Mouse (Mus musculus) neural tube, embryonic 14.5 days (tissue): ENCODE measurements at regions not wholly inside any gene's neighbourhood (a gene's known extent, or its start where the extent isn't known, plus 50 kb on each side); places are given as distances from the start of the nearest gene placed in this dataset.
A peak's percentile ranks its signal among the peaks of the same experiment; 100 is the strongest.

Experiments used
- ATAC-seq: fragments of 200-750 bp; cut with Nextera tagmentation; 2 replicates; pipeline ENCODE4 v1.8.0; 2017; ENCODE audit warnings: low read depth, mild to moderate bottlenecking, moderate TSS enrichment, moderate library complexity
- H3K27ac ChIP-seq: fragments of 300-500 bp; sonication (generic); 2 replicates; pipeline ENCODE4 v1.5.1; 2014; ENCODE audit warnings: low read depth, mild to moderate bottlenecking, control low read depth, low read length, moderate library complexity, mixed read lengths
- H3K27me3 ChIP-seq: fragments of 300-500 bp; sonication (generic); 2 replicates; pipeline ENCODE4 v1.6.1; 2014; ENCODE audit warnings: low read length; ENCODE audit not compliant: control insufficient read depth, insufficient read depth
- H3K36me3 ChIP-seq: fragments of 300-500 bp; sonication (generic); 2 replicates; pipeline ENCODE4 v1.6.1; 2014; ENCODE audit warnings: low read length, mixed read lengths; ENCODE audit not compliant: control insufficient read depth, insufficient read depth
- H3K4me1 ChIP-seq: fragments of 300-500 bp; sonication (generic); 2 replicates; pipeline ENCODE4 v1.6.1; 2014; ENCODE audit warnings: low read length; ENCODE audit not compliant: control insufficient read depth, insufficient read depth
- H3K4me2 ChIP-seq: fragments of 300-500 bp; sonication (generic); 2 replicates; pipeline ENCODE4 v1.6.1; 2014; ENCODE audit warnings: mild to moderate bottlenecking, low read depth, low read length, control low read depth
- H3K4me3 ChIP-seq: fragments of 300-500 bp; sonication (generic); 2 replicates; pipeline ENCODE4 v1.5.1; 2014; ENCODE audit warnings: low read depth, low read length, control low read depth, mixed read lengths
- H3K9ac ChIP-seq: fragments of 300-500 bp; sonication (generic); replicated peaks from 2 replicates; pipeline ENCODE4 v1.6.1; 2014; ENCODE audit warnings: low read depth, mild to moderate bottlenecking, control low read depth, low read length, mixed read lengths
- H3K9me3 ChIP-seq: fragments of 300-500 bp; sonication (generic); 2 replicates; pipeline ENCODE4 v1.6.1; 2016; ENCODE audit warnings: low read length; ENCODE audit not compliant: control insufficient read depth
- WGBS: fragments of 180-500 bp; shearing (Covaris S2); extraction: QIAGEN DNeasy Blood & Tissue Kit; methylation state at CpG from one replicate; pipeline ENCODE4 v1.1.7; 2014; 5-methylcytosine and 5-hydroxymethylcytosine counted together

DNA sequence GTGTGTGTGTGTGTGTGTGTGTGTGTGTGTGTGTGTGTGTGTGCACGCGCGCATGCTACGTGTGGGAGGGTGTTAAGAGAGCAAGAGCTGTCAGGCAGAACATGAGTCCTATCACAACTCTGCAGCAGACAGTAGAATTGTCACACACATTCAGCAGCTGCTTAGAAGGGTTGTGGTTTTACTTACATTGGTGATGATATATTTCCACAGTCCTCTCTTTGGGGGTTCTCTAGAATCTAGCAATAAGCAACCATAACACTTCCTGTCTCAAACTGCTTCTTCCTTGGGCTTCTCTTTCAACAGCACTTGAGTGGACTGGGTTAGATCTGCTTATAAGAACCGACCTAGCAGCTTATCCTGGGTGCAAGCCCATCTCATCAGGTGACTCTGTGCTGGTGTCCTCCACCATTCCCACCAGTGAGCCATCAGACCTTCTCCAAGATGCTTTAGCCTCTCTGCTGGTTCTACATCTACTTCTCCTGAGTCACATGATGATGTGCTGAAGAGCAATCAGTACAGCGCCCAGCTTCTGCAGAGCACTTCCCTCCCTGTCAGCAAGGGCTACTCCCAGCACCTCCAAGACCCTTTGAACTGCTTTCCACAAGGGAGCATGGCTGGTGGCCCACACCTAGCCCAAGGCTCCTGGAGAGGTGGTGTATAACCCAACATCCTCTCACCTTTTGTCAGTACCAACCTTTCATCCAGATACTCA is 222.6 kb downstream of the Wdr11 start:
- H3K27me3 ChIP-seq, result no peaks in the 10 kb centered on the region
- H3K4me3 ChIP-seq, result no peak overlapping the region
- H3K27ac ChIP-seq, result no peak overlapping the region
- ATAC-seq, result no peak
- WGBS, result 82% methylated on average over 6 of the region's 6 CpGs
- H3K9me3 ChIP-seq, result no peaks in the 10 kb centered on the region
- H3K9ac ChIP-seq, result no peak overlapping the region
- H3K36me3 ChIP-seq, result no peaks in the 10 kb centered on the region
- no peak overlapping the region for H3K4me2 ChIP-seq
- no peaks in the 10 kb centered on the region for H3K4me1 ChIP-seq

DNA sequence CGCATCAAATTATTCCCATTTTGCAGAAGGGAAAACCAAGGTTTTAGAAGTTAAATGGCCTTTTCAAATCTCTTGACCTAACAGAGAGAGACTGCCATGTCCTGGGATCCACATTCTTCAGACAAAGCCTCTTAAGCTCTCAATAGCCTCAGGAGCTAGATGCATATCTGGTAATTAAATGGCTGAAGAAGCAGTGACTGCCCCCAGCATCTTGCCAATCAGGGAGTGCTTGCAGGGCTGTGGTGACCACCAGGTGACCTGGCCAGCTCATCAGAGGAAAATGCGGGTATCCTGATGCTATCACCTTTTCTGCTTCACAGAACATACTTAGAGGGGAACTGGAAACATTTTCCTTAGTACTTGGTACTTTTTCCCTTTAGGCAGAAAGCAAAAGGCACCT is 227.2 kb downstream of the Wdr11 start:
- H3K4me2 ChIP-seq, result no peak overlapping the region
- H3K27me3 ChIP-seq, result no peaks in the 10 kb centered on the region
- no peak overlapping the region for H3K4me3 ChIP-seq
- no peaks in the 10 kb centered on the region for H3K9me3 ChIP-seq
- H3K36me3 ChIP-seq, result no peaks in the 10 kb centered on the region
- ATAC-seq, result no peak
- no peaks in the 10 kb centered on the region for H3K4me1 ChIP-seq
- no peak overlapping the region for H3K9ac ChIP-seq
- no peak overlapping the region for H3K27ac ChIP-seq
- WGBS, result 90% methylated on average over 2 of the region's 2 CpGs

GRCm38 (mm10) chr7:129819651-129820050 is 228.0 kb downstream of the Wdr11 start:
- WGBS, result 77% methylated on average over 5 of the region's 5 CpGs
- no peak for ATAC-seq
- Histone ChIP-seq H3K4me1 (no peaks in the 10 kb centered on the region), H3K9me3 (no peaks in the 10 kb centered on the region), H3K4me3 (no peak overlapping the region), H3K36me3 (no peaks in the 10 kb centered on the region), H3K27me3 (no peaks in the 10 kb centered on the region), H3K9ac (no peak overlapping the region), H3K4me2 (no peak overlapping the region), H3K27ac (no peak overlapping the region)

DNA sequence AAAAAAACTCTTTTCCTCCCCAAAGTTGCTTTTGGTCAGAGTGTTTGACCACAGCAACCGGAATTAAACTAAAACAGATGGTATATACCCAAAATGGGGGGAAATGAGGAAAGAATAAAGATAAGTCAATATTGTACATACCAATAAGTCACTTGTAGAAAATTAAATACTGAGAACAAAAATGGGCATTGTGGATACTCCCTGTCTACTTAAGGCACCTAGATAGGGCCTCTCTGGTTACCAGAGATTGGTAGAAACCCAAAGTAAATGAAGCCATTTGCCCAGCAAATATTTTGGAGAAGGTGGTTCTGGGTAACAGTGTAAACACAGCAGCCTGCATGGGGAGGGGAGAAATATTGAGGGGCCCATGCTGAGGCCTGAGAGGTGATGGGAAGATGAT is 237.3 kb downstream of the Wdr11 start:
- no peaks in the 10 kb centered on the region for H3K27me3 ChIP-seq
- ATAC-seq, result no peak
- H3K36me3 ChIP-seq, result no peaks in the 10 kb centered on the region
- no peak overlapping the region for H3K9ac ChIP-seq
- 0 out of 2 replicates have a peak, but pooled peaks cover 2% of the 10 kb centered on the region for H3K4me1 ChIP-seq
- WGBS, result 91% methylated on average over 1 of the region's 1 CpGs
- H3K27ac ChIP-seq, result no peak overlapping the region
- H3K4me3 ChIP-seq, result no peak overlapping the region
- H3K9me3 ChIP-seq, result no peaks in the 10 kb centered on the region
- H3K4me2 ChIP-seq, result no peak overlapping the region

DNA sequence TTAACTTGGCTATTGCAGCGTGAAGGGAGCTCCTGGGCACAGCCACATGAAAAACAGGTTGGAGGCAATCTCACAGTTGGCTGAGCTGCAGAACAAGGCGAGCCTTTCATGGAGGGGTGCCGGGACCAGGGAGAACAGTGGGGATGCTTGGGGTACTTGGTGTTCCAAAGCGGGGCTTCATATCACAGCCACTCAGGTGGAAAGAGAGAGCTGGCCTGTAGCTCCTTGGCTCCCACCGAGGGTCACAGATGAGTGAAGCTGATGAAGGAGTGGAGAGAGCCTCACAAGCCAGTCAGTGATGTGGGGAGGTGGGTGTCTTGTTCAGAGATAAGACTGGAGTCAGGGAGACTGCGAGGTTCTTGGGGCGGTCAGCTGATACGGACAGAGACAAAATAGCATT is 241.2 kb downstream of the Wdr11 start:
- H3K36me3 ChIP-seq, result no peaks in the 10 kb centered on the region
- H3K9me3 ChIP-seq, result no peaks in the 10 kb centered on the region
- no peaks in the 10 kb centered on the region for H3K4me1 ChIP-seq
- no peak overlapping the region for H3K9ac ChIP-seq
- no peak for ATAC-seq
- no peak overlapping the region for H3K27ac ChIP-seq
- H3K4me2 ChIP-seq, result no peak overlapping the region
- no peaks in the 10 kb centered on the region for H3K27me3 ChIP-seq
- no peak overlapping the region for H3K4me3 ChIP-seq
- 92% methylated on average over 8 of the region's 8 CpGs for WGBS

GRCm38 (mm10) chr7:129842303-129843122 is 250.8 kb downstream of the Wdr11 start:
- no peak overlapping the region for H3K4me2 ChIP-seq
- H3K36me3 ChIP-seq, result no peaks in the 10 kb centered on the region
- H3K4me3 ChIP-seq, result no peak overlapping the region
- peak; percentile 56 for ATAC-seq
- H3K4me1 ChIP-seq, result no peaks in the 10 kb centered on the region
- no peaks in the 10 kb centered on the region for H3K27me3 ChIP-seq
- 40% methylated on average over 10 of the region's 10 CpGs for WGBS
- no peak overlapping the region for H3K9ac ChIP-seq
- H3K9me3 ChIP-seq, result no peaks in the 10 kb centered on the region
- no peak overlapping the region for H3K27ac ChIP-seq

- ATAC-seq, result no peak
- Histone ChIP-seq H3K27ac (no peak overlapping the region), H3K4me2 (no peak overlapping the region), H3K9ac (no peak overlapping the region), H3K4me3 (no peak overlapping the region), H3K36me3 (no peaks in the 10 kb centered on the region), H3K9me3 (no peaks in the 10 kb centered on the region), H3K27me3 (no peaks in the 10 kb centered on the region), H3K4me1 (no peaks in the 10 kb centered on the region)
- WGBS, result 87% methylated on average over 5 of the region's 5 CpGs
These were observed 255.5 kb downstream of the Wdr11 start for GRCm38 (mm10) chr7:129847136-129847535.

- no peaks in the 10 kb centered on the region for H3K27me3 ChIP-seq
- no peak overlapping the region for H3K9ac ChIP-seq
- no peaks in the 10 kb centered on the region for H3K36me3 ChIP-seq
- no peak overlapping the region for H3K4me3 ChIP-seq
- H3K27ac ChIP-seq, result no peak overlapping the region
- ATAC-seq, result no peak
- 44% methylated on average over 7 of the region's 7 CpGs for WGBS
- H3K4me2 ChIP-seq, result no peak overlapping the region
- H3K4me1 ChIP-seq, result no peaks in the 10 kb centered on the region
- no peaks in the 10 kb centered on the region for H3K9me3 ChIP-seq
These were observed 261.9 kb downstream of the Wdr11 start for GRCm38 (mm10) chr7:129853596-129853995.

GRCm38 (mm10) chr7:129854942-129855341 is 263.3 kb downstream of the Wdr11 start:
- WGBS, result 84% methylated on average over 2 of the region's 2 CpGs
- H3K27me3 ChIP-seq, result no peaks in the 10 kb centered on the region
- H3K4me3 ChIP-seq, result no peak overlapping the region
- no peak overlapping the region for H3K4me2 ChIP-seq
- no peak for ATAC-seq
- H3K4me1 ChIP-seq, result no peaks in the 10 kb centered on the region
- H3K36me3 ChIP-seq, result no peaks in the 10 kb centered on the region
- H3K9ac ChIP-seq, result no peak overlapping the region
- H3K9me3 ChIP-seq, result no peaks in the 10 kb centered on the region
- no peak overlapping the region for H3K27ac ChIP-seq
